Mouse (Mus musculus) lung, postnatal 0 days (tissue): Measurements from ENCODE around the gene Rsrc1.

ENCODE experiments used
- CTCF ChIP-seq: IDR thresholded peaks from 2 replicates; pipeline ENCODE4 v1.5.1; 2016; ENCODE audit warnings: antibody characterized with exemption, mild to moderate bottlenecking
- EP300 ChIP-seq: IDR thresholded peaks from 2 replicates; pipeline ENCODE4 v1.6.1; 2016; ENCODE audit warnings: antibody characterized with exemption, mild to moderate bottlenecking, control low read depth

GRCm38 (mm10) chr3:67084742-67085141 lies 103.6 kb downstream of the Rsrc1 start:
- TF ChIP-seq CTCF, result no peak
- no peak for TF ChIP-seq EP300
